Mouse (Mus musculus) embryonic facial prominence, embryonic 15.5 days (tissue): ENCODE measurements around the gene Spg7. TPM values are rescaled to one million over a fixed set of nuclear protein-coding genes. Genes with fewer than 3 reads are reported as not detected.
"Not testable (repeated sequence)": the region's sequence is repeated elsewhere in the genome, so short reads cannot be mapped to it uniquely, and the experiment has no call there.

Experiments
- ATAC-seq: fragments of 200-750 bp; cut with Nextera tagmentation; 2 replicates; pipeline ENCODE4 v1.8.0; 2017; ENCODE audit warnings: low read depth, moderate TSS enrichment; ENCODE audit not compliant: insufficient number of reproducible peaks, low FRiP score, low TSS enrichment
- H3K27ac ChIP-seq: fragments of 300-500 bp; sonication (generic); replicated peaks from 2 replicates; pipeline ENCODE4 v1.5.1; 2015; ENCODE audit warnings: mild to moderate bottlenecking, inconsistent platforms
- H3K27me3 ChIP-seq: fragments of 300-500 bp; sonication (generic); 2 replicates; pipeline ENCODE4 v1.6.1; 2015; ENCODE audit warnings: inconsistent platforms
- H3K36me3 ChIP-seq: fragments of 300-500 bp; sonication (generic); 2 replicates; pipeline ENCODE4 v1.6.1; 2015; ENCODE audit warnings: mild to moderate bottlenecking, inconsistent platforms
- H3K4me1 ChIP-seq: fragments of 300-500 bp; sonication (generic); 2 replicates; pipeline ENCODE4 v1.6.1; 2015; ENCODE audit warnings: inconsistent platforms
- H3K4me2 ChIP-seq: fragments of 300-500 bp; sonication (generic); replicated peaks from 2 replicates; pipeline ENCODE4 v1.6.1; 2015; ENCODE audit warnings: mild to moderate bottlenecking, inconsistent platforms
- H3K4me3 ChIP-seq: fragments of 300-500 bp; sonication (generic); replicated peaks from 2 replicates; pipeline ENCODE4 v1.5.1; 2015; ENCODE audit warnings: mild to moderate bottlenecking, inconsistent platforms
- H3K9ac ChIP-seq: fragments of 300-500 bp; sonication (generic); 2 replicates; pipeline ENCODE4 v1.6.1; 2015; ENCODE audit warnings: inconsistent platforms
- H3K9me3 ChIP-seq: fragments of 300-500 bp; sonication (generic); replicated peaks from 2 replicates; pipeline ENCODE4 v1.6.1; 2016; ENCODE audit warnings: inconsistent platforms
- WGBS: fragments of 180-500 bp; shearing (Covaris S2); methylation state at CpG from one replicate; pipeline ENCODE4 v1.1.7; 2015; 5-methylcytosine and 5-hydroxymethylcytosine counted together
- polyA plus RNA-seq: library from polyadenylated mRNA; unstranded; fragments of >200 nt; fragmentation: Nextera tagmentation; extraction: Ambion mirVana; gene quantifications from 2 replicates; pipeline ENCODE4 v1.2.1, GENCODE M21; 2015

The Spg7 gene
- polyA plus RNA-seq, 1 experiment from 2014 or later, result 41.5 TPM

DNA sequence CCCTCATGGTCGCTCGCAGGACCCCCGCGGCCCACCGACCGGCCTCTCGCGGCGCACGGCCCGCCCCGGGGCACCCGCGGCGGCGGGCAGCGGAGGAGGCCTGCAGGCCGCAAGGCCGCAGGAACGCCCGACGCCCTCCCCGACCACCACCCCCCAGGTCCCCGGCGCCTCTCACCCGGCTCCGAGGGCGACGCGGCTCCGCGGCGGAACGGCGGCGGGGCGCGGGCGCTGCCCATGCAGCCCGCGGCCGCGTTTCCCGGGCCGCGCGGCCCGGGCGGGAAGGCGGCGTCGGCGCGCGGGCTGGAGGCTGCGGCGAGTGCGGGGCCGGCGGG is 21.0 kb upstream of the Spg7 start:
- H3K9me3 ChIP-seq, result no peaks in the 10 kb centered on the region

DNA sequence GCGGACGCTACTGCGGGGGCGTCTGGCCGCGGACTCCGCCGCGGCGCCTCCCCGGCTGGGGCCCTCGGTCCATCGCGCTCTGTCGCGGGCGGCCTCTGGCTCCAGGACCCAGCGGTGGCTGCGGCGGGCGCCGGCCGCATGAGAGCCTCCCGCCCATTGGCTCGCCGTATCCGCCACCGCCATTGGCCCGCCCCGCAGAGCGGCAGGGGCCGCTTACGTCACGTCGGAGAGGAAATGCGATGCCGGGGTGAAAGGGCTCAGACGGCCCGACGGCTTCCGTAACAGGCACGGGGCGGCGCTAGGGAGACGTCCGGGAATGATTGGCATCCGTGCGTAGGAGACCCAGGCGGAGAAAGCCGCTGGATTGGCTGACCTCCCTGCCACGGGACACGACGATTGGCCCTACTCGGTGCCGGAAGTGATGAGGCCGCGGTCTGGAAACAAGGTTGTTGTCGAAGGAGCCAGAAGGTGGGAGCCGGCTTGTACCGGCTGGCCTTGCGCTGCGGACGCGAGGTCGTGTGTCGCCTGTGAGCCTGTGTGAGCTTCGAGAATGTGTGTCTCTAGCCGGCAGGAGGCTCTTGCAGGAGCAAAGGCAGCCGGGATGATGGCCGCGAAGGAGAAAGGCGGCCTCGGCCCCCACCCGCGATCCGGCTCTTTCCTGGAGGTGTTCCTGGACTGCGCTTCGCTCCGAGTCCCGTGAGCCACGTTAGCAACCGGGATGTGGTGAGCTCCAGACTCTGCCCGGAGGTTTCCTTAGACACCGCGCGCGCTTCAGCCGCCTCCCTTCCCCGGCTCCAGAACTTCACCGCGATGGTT is 20.4 kb upstream of the Spg7 start, which contains the start of gene Ankrd11:
Gene Ankrd11 (minus strand): TSS at position 120 of the 816 bp plus-strand sequence.
- H3K36me3 ChIP-seq, result no peaks in the 10 kb centered on the region
- peak within 1 kb of the TSS; percentile 100 for H3K4me3 ChIP-seq
- peaks cover 33% of the 10 kb centered on the region for H3K4me1 ChIP-seq
- peak within 1 kb of the TSS; percentile 66 for H3K4me2 ChIP-seq
- peak within 1 kb of the TSS; percentile 97 for H3K27ac ChIP-seq
- ATAC-seq, result peak; percentile 97
- no peaks in the 10 kb centered on the region for H3K9me3 ChIP-seq
- peak within 1 kb of the TSS; percentile 100 for H3K9ac ChIP-seq
- WGBS, result under 1% methylated on average over 81 of the region's 91 CpGs
- no peaks in the 10 kb centered on the region for H3K27me3 ChIP-seq

More for the DNA sequence above, 21.0 kb upstream of the Spg7 start:
- no peaks in the 10 kb centered on the region for H3K27me3 ChIP-seq
- H3K36me3 ChIP-seq, result no peaks in the 10 kb centered on the region
- peaks cover 39% of the 10 kb centered on the region for H3K4me1 ChIP-seq
- H3K9ac ChIP-seq, result peak overlapping the region; percentile 100
- H3K27ac ChIP-seq, result peak overlapping the region; percentile 95
- peak overlapping the region; percentile 66 for H3K4me2 ChIP-seq
- ATAC-seq, result peak; percentile 0; the same call in 1 of the 2 replicates
- peak overlapping the region; percentile 100 for H3K4me3 ChIP-seq
- WGBS, result under 1% methylated on average over 56 of the region's 60 CpGs

DNA sequence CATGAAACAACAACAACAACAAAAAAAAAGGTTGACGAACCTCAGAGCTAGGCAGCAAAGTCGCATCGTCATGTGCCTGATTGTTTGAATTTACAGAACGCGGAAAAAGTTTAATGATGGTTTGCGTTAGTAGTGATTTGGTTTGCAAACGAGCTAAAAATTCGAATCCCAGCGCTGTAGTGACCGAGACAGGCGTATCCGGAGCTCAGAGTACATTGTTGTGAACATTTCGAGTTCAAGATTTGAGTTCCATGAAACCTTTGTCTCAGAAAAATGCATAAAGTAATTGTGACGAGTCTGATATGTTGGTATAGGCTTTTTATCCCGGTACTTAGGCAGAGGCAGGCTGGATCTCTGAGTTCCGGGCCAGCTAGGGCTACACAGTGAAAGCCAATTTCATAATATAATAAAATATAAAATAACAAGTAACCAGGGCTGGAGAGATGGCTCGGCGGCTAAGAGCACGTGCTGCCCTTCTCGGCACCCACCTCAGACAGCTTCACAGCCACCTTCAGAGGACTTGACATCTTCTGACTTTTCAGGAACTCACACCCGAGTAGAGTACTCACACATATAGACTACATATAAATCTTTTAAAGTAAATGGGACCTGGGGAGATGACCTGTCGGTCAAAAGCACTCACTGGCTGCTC is 19.6 kb upstream of the Spg7 start:
- Histone ChIP-seq H3K4me2 (peak overlapping the region; percentile 59), H3K9ac (peak overlapping the region; percentile 78), H3K4me3 (peak overlapping the region; percentile 100), H3K9me3 (no peaks in the 10 kb centered on the region), H3K36me3 (no peaks in the 10 kb centered on the region), H3K4me1 (peaks cover 31% of the 10 kb centered on the region), H3K27ac (peak overlapping the region; percentile 97), H3K27me3 (no peaks in the 10 kb centered on the region)
- no peak for ATAC-seq
- WGBS, result 18% methylated on average over 22 of the region's 22 CpGs

DNA sequence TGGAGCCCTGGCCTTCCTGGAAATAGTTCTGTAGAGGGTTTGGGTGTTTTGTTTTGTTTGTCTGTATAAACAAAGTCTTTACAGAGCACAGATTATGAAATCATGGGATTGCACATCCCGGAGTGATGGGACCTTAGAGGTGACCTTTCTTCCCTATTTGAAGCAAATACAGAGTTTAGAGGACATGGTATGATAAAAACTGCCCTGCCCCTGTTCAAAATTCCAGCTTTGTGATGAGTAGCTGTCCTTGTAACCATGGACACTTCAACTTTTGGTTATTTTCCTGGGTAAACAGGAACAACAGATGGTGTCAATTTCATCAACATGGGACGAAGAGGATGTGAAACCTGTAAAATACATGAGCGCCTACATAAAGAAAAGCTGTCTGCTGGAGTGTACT is 18.8 kb upstream of the Spg7 start:
- Histone ChIP-seq H3K4me1 (peaks cover 30% of the 10 kb centered on the region), H3K4me3 (no peak overlapping the region), H3K36me3 (no peaks in the 10 kb centered on the region), H3K4me2 (no peak overlapping the region), H3K27me3 (no peaks in the 10 kb centered on the region), H3K9ac (no peak overlapping the region), H3K9me3 (no peaks in the 10 kb centered on the region), H3K27ac (no peak overlapping the region)
- 77% methylated on average over 3 of the region's 3 CpGs for WGBS
- no peak for ATAC-seq

DNA sequence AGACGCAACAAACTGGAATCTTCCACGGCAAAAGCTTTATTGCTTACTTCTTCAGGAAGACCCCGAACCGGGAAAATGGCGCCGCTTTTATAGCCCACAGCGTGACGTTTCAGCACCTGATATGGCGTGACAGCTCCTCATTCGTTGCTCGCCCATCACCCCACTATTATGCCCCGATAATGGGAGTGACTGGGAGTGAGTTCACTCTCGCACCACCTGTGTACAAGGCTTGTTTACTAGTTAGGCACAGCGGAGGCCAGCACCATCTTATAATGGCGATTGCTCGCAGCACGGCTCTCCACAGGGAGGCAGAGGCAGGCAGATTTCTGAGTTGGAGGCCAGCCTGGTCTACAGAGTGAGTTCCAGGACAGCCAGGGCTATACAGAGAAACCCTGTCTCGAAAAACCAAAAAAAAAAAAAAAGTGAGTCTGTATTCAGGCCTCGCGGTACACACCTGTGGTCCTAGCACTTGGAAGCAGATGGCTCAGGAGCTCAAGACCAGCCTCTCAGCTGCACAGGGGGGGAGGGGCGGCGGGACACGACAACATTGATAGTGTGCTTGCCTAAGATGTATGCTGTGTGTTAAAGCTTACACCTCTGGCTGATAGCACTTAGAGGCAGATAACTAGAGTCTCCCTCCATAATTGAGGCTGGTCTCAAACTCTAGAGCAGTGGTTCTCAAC is 17.9 kb upstream of the Spg7 start:
- peaks cover 21% of the 10 kb centered on the region for H3K4me1 ChIP-seq
- not testable (repeated sequence) for H3K9ac ChIP-seq, H3K27ac ChIP-seq, H3K36me3 ChIP-seq, H3K9me3 ChIP-seq, H3K27me3 ChIP-seq, ATAC-seq, H3K4me3 ChIP-seq, H3K4me2 ChIP-seq
- 91% methylated on average over 23 of the region's 23 CpGs for WGBS

DNA sequence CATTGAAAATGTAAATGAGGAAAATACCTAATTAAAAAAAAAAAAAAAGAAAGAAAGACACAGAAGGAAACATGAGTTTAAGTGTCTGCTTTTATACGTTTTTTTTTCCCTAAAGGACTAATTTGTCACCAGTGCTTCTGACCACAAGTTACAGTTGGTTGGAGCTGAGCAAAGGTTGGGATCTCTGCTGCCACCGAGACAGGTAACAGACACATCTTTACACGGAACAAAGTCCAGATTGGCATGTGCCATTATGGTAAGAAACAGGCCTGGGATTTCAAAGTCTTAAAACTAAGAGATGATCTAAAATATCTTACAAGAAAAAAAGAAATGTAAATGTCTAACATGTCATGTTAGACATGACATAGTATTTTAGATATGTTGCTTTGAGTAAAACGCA is 16.0 kb upstream of the Spg7 start:
- H3K9ac ChIP-seq, result no peak overlapping the region
- no peaks in the 10 kb centered on the region for H3K36me3 ChIP-seq
- no peaks in the 10 kb centered on the region for H3K27me3 ChIP-seq
- ATAC-seq, result no peak
- H3K27ac ChIP-seq, result no peak overlapping the region
- H3K9me3 ChIP-seq, result no peaks in the 10 kb centered on the region
- 56% methylated on average over 4 of the region's 4 CpGs for WGBS
- no peak overlapping the region for H3K4me2 ChIP-seq
- H3K4me1 ChIP-seq, result peaks cover 9% of the 10 kb centered on the region
- H3K4me3 ChIP-seq, result no peak overlapping the region

DNA sequence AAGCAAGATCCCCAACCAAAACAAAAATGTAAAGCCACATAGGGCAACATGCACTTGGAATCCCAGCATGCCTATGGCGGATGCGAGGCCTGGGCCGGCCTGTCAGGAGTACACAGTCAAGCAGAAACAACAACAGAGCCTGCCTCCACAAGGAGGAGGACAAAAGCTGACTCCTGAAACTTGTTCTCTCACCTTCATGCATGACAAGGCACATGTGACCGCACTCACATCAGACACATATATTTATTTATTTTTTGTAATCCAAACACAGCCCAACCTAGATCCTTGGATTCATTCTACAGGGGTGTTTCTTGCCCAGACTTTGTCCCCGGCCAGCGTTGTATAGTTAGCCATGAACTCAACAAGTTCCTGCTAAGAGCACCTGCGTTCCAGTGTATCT is 14.9 kb upstream of the Spg7 start:
- 91% methylated on average over 7 of the region's 7 CpGs for WGBS
- Histone ChIP-seq H3K27ac (no peak overlapping the region), H3K4me1 (peaks cover 9% of the 10 kb centered on the region), H3K9me3 (no peaks in the 10 kb centered on the region), H3K9ac (no peak overlapping the region), H3K27me3 (no peaks in the 10 kb centered on the region), H3K36me3 (no peaks in the 10 kb centered on the region), H3K4me2 (no peak overlapping the region), H3K4me3 (no peak overlapping the region)
- no peak for ATAC-seq

DNA sequence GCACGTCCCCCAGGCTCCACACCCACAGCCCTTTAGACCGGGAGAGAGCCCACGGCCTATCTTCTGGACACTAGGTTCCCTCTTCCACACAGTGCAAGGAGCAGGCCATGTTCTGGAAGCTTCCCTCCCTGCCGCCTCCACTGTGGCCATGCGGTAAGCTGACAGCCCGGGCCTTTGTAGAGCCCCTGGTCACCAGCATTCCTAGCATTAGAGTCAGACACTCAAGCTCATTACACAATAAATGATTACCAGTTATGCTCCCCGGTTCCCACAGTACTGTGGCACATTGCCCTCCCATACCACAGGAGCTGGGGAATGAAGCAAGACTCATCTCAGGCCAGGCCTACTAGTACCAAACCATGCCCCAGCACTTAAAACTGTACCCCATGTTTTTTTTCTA is 14.3 kb upstream of the Spg7 start:
- no peak for ATAC-seq
- Histone ChIP-seq H3K9ac (no peak overlapping the region), H3K4me3 (no peak overlapping the region), H3K4me2 (no peak overlapping the region), H3K27ac (no peak overlapping the region), H3K4me1 (peaks cover 6% of the 10 kb centered on the region), H3K9me3 (no peaks in the 10 kb centered on the region), H3K27me3 (no peaks in the 10 kb centered on the region), H3K36me3 (no peaks in the 10 kb centered on the region)
- 80% methylated on average over 7 of the region's 7 CpGs for WGBS

DNA sequence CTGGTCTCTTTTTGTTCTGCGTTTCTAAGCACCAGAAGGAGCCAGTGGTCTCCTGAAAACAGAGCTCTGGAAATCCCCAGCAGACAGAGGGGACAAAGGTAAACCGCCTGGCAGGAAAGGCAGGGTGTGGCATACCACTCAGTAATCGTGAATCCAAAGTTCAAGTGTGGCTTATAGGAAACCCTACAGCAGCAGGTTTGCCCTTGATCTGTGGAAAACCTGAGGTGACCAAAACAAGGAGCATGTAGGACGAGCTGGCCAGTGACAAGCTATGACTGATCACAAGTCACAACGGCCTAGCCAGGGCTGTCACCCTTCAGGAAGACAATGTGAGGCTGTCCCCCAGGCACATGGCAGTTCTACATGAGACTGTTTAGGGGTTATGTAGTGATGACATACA is 11.3 kb upstream of the Spg7 start:
- no peak overlapping the region for H3K4me2 ChIP-seq
- 71% methylated on average over 5 of the region's 5 CpGs for WGBS
- H3K27me3 ChIP-seq, result no peaks in the 10 kb centered on the region
- ATAC-seq, result no peak
- no peak overlapping the region for H3K4me3 ChIP-seq
- H3K4me1 ChIP-seq, result no peaks in the 10 kb centered on the region
- no peak overlapping the region for H3K27ac ChIP-seq
- no peaks in the 10 kb centered on the region for H3K9me3 ChIP-seq
- H3K9ac ChIP-seq, result no peak overlapping the region
- no peaks in the 10 kb centered on the region for H3K36me3 ChIP-seq

DNA sequence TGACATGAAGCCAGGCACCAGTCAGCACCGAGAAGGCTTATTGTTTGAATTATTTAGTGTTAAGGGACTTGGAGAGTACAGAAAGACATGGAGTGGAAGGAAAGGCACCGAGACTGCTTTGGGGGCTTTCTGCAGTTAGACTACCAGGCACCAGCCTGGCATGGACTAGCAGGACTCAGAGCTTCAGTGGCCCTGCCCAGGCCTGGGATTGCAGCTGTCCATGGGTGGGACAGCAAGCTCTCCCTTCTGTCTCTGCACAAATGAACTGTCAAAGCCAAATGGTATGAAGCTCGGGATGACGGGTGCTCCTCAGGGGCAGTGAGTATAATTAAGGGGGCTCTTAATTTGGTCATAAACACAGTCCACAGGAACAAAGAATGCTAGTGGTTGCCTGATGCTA is 1.3 kb downstream of the Spg7 start:
- H3K4me3 ChIP-seq, result peak overlapping the region; percentile 95; the same call in 1 of the 2 replicates
- no peak overlapping the region for H3K9ac ChIP-seq

DNA sequence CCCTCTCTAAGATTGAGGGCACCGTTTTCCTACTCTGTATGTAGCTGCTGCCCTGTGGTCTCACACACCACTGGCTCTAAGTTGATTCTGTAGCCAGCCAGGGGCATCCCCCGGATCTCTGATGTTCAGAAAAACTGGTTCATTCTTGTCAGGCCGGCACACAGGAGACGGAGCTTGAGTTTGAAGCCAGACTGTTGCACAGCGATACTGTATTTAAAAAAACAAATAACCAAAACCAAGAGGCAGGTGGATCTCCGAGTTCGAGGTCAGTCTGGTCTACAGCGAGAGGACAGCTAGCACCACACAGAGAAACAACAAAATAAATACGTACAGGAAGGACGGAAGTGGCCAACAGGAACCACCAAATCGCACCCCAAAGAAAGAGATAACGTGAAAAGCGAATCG is 2.1 kb downstream of the Spg7 start:
- H3K9ac ChIP-seq, result peak overlapping the region; percentile 96
- 0 out of 2 replicates have a peak, but pooled peaks cover 11% of the 10 kb centered on the region for H3K36me3 ChIP-seq
- H3K9me3 ChIP-seq, result no peaks in the 10 kb centered on the region
- peak overlapping the region; percentile 95 for H3K27ac ChIP-seq
- peak overlapping the region; percentile 95 for H3K4me3 ChIP-seq
- H3K4me2 ChIP-seq, result peak overlapping the region; percentile 69
- H3K4me1 ChIP-seq, result peaks cover 27% of the 10 kb centered on the region
- ATAC-seq, result 0 out of 2 replicates have a peak, but pooled peaks have one; percentile 17
- under 1% methylated on average over 14 of the region's 14 CpGs for WGBS
- no peaks in the 10 kb centered on the region for H3K27me3 ChIP-seq

More for the DNA sequence above, 1.3 kb downstream of the Spg7 start:
- ATAC-seq, result no peak
- WGBS, result 71% methylated on average over 4 of the region's 4 CpGs
- 0 out of 2 replicates have a peak, but pooled peaks cover 11% of the 10 kb centered on the region for H3K36me3 ChIP-seq
- peak overlapping the region; percentile 69 for H3K4me2 ChIP-seq
- H3K27me3 ChIP-seq, result no peaks in the 10 kb centered on the region
- H3K27ac ChIP-seq, result peak overlapping the region; percentile 95; the same call in 1 of the 2 replicates
- H3K9me3 ChIP-seq, result no peaks in the 10 kb centered on the region
- H3K4me1 ChIP-seq, result peaks cover 27% of the 10 kb centered on the region
